Mouse (Mus musculus) heart, adult 11 months (tissue): Measurements from ENCODE around the gene Leng9.
A peak's percentile ranks its signal among the peaks of the same experiment; 100 is the strongest.

Experiments used
- DNase-seq: peaks from one replicate; pipeline ENCODE4 v3.0.0; 2022

The Leng9 gene

DNA sequence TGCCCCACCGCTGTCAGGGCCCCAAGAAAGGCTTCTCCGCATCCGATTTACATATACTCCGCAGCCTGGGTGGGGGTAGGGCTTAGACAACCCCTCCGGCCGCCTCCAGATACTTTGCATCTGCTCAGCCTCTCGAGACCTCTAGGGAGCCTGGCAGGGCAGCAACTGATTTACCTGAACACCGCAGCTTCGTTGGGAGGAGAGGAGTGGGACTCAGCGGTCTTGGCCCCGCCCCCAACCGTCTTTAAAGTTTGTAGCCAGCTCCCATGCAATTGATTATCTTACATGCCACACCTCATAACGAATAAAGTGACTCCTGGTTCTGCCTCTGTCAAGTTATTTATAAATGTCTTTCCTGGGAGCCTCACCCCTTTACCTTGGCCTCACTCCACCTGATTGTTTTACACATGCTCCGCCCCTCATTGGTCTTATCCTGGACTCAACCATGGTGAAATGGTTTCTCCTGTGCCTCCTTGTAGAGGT is at the start of gene Leng9:
Gene Leng9 (minus strand): TSS at position 316 of the 483 bp plus-strand sequence.
- DNase-seq = peak; percentile 98

DNA sequence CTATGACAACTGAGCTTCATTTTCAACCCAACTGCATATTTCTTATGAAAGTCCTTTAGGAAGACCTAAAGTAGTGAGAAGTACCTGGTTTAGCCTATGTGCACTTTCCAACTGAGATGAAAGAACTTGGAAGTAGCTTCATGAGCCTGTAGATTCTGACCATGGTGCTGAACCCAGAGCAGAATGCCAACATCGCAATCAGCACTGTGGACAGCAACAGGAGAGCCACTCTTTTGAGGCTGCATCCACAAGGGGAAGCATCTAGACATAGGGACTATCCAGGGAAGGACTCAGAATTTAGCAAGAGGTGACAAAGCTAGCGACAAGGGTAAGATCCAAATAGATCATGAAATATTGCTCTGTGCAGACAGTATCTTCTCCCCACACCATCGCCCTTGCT is 28.3 kb upstream of the Leng9 start:
- DNase-seq = peak; percentile 84

DNA sequence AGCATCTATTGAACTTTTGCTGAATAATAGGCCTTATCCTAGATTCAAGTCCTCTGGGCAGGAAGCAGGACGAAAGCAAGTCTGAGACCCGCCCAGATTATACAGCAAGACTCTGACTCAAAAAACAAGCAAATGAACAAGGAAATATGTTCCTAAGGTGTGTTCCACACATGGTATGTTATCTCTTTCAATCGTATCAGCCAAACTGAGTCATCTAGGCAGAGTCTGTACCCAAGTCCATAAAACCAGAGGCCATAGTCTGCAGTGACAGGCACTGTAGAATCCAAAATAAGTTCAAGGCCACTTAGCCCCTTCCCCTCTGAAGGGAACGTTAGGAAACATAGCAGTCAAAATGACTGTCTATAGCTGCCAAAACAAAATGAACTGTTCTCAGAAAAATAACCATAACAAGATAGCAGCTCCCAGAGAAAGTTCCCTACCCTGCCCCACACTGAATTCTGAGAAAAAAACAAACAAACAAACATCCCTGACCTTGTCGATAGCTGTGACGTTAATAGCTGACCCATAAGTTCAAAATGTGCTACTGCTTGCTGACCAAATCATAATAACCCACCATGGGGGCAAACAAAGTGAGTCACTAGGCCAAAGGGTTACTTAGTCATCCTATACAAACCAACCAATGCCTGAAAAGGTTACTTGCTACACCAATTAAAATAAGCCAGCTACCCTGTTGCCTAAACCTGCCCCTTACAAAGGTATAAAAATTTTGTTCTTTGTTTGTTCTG is 20.2 kb upstream of the Leng9 start:
- no peak for DNase-seq

DNA sequence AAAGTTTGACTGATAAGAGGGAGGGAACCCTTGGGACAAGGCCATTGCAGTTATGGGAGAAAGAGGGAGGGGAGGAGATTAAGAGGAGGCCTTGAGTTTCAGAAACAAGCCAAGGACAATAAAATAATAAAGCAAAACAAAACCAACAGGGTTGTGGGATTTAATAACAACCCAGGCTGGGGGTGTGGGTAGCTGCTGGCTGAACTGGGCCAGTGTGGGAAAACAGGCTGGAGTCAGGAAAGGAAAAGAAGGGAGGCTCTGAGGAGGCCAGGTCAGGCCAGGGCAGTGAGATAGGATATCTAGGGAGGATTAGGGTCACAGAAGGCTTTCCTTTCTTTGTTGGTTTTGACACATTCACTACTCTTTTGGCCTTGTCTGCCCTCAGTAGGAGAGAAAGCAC is 16.9 kb upstream of the Leng9 start:
- DNase-seq = peak; percentile 82

DNA sequence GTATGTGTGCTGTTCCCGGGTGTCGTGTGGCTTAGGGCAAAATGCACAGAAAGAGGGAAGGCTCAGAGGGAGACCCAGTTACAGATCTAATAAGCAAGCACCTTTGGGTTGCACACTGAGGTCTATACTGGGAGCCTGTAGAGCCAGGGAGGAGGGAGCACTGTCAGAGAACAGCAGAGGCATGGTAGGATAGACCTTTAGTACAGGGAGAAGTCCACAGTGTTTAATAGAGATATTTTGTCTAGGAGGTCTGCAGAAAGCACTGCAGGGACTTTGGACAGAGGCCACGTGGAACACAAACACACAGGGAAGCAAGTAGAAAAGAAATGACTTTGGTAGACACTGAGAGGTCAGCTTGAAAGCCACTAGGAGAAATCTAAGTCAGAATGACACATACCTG is 15.1 kb upstream of the Leng9 start:
- peak; percentile 87 for DNase-seq

DNA sequence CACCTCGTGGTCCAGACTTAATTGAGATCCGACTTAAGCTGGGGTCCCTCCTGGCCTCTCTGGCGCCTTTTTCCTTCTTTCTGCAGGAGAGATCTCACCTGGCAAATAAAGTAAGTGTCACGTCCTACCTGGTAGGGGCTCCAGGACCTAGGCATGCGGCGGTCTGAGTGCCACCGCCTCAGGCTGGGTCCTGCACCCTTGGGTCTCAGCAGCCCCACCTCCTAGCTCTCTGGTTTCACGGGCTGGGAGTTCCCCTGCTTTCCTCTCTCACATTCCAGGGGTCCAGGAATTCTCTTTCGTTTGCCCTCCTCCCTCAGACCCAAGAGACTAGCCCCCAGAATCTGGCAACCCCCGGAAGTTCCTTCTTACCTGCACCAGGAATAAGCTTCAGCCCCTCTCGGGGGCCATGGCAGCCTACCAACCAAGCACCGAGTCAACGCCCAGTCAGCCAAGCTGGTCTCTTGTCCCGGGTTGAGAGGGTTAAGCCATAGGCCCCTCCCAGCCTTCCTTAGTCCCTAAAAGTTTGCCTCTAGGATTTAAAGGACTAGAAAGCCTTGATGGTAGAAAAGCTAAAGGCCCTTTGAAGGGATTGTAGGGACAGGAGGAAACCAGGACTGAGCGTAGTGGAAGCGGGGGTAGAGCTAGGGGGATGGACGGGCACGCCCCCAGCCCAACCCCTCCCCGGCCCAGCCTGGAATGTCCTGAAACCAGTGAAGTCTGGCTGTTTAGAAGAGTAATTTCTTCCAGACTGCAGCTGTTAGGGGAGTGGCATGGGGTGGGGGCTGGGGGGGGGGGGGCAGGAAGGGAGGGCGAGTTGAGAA is 14.1 kb upstream of the Leng9 start, which contains the start of gene Cdc42ep5:
Gene Cdc42ep5 (minus strand): TSS at position 771 of the 821 bp plus-strand sequence.
- DNase-seq = peak; percentile 99

DNA sequence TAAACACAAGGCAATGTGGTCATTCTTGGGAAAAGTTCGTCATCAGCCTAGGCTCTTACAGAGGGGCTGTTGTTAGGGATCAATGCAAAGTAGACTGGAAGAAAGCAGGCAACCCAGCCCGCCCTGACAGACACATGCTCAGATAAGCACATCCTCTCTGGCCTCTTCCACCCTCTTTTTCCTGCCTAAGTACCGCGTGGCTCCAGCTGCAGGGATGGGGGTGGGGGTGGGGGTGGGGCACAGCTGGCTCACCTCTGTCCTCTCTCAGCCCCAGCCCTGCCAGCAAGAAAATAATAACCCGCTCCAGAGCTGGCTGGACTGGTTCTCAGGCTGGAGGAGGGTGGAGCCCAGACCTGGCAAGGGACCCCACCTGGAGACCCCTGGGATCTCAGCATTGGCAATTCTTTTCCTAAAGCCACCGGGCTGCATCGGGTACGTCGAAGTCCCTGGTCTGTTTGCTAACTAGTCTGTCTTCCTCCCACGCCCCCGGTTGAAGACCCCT is 13.4 kb upstream of the Leng9 start:
- peak; percentile 97 for DNase-seq

DNA sequence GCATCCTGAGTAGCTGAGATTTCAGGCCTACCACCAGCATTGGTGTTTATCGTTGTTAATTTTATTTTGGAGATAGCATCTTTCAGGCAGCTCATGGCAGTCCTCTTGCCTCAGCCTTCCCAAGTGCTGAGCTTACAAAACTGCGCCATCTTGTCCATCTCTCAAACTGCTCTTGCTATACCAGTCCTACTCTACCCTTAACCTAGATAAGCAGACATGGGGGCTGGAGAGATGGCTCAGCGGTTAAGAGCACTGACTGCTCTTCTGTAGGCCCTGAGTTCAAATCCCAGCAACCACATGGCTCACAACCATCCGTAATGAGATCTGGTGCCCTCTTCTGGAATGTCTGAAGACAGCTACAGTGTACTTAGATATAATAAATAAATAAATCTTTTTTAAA is 11.4 kb upstream of the Leng9 start:
- peak; percentile 78 for DNase-seq

DNA sequence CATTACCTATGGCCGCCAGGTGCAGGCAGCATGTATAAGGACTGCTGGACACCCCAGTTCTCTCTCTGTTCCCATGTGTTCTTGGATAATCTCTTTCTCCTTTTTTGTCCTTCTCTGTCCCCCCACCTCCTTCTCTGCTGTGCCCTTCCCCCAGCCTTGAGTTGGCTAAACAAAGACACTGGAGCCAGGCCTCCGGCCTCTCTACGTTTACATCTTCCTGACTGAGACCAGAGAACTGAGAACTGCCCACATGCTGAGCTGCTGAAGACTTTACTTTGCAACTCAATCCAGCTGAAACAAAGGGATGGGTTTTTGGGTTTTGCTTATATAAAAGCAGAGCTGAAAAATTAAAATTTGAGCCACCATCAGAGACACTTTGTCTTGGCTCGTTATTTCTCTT is 4.8 kb upstream of the Leng9 start:
- peak; percentile 70 for DNase-seq

DNA sequence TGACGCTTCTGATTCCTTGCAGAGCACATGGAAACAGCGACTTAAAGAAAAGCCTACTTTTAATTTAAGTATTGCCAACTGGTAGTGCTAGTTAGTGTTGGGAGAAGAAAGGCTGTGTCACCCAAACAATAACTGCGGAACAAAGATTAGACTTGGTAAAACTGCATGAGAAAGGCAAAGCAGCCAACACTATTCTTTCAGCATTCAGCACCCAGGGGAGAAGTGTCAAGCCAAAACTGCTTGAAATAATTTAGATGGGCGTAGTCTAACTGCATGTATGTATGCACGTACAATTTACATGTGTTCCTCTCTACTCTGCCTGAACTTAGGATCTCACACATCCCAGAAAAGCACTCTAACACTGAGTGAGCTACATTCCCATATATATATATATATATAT is 4.2 kb upstream of the Leng9 start:
- peak; percentile 36 for DNase-seq

DNA sequence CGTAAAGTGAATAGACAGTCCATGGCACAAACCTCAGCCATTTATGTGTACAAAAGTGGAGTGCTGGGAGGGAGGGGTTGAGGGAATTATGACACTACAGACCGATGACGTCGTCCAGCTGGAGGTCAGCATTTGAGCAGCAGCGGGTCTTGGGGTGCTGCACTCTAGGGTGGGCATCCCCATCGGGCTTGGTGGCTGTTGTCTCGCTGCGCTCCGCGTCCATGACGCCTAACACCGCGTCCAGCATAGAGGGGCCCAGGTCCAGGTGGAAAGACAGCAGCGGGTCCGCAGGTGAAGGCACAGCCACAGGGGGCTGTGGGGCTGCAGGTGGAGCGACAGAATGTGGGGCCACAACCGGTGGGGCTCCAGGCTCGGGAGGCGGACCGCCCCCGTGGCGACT is 1.1 kb upstream of the Leng9 start:
- DNase-seq = peak; percentile 95

DNA sequence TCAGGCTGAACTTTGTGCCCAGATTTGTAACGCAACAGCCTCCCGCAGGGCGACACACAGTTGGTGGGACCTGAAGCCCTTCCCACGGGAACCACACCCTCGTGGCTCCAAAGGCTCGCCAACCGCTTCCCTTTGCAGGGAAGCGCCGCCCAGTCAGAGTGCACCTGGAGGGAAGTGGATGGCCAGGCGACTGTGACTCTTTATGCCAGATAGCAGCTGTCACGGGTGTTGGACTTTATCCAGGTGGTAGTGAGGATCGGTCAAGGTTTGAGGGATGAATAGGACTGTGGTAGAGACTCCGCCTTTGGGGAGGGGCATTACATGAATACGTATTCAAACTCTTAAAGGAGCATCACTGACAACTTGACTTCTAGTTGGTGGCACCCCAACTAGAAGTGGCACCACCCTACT is 642 bp upstream of the Leng9 start:
- peak; percentile 97 for DNase-seq

DNA sequence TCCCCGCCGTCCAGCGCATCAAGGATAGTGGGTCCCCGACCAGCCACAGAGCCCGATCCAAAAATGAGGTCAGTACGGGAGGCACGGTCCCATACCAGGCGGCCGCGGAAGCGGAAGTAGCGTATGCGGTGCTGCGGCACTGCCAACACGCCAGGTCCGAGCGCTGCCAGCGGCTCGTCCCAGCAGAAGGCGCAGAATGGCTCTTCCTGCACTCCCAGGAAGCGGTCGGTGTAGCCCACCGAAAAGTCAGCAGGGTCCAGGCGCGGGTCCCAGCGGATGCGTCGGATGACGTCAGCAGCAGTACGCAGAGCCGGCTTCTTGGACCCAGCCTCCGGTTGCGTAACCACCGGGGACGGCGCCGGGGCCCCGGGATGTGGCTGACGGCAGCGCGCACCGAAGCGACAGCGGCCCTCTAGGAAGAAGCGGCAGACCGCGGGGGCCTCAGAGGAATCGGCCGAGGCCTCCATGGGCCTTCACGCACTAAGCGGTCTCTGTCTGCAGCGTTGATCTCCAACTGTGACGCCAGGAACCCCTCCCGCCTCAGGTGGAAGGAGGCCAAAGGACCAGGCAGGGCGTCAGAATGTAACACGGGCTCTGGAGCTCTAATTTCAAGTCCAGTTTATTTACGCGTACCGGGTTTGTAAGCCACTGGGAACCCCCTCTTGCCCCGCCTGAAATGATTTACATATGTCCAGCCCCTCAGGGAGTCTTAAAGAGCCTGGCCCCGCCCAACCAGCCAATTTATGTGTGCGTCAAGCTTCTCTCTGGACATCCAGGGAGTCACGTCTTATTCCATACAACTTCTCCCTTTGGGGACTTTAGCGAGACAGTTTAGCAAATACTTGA is 742 bp downstream of the Leng9 start:
- DNase-seq = peak; percentile 99

DNA sequence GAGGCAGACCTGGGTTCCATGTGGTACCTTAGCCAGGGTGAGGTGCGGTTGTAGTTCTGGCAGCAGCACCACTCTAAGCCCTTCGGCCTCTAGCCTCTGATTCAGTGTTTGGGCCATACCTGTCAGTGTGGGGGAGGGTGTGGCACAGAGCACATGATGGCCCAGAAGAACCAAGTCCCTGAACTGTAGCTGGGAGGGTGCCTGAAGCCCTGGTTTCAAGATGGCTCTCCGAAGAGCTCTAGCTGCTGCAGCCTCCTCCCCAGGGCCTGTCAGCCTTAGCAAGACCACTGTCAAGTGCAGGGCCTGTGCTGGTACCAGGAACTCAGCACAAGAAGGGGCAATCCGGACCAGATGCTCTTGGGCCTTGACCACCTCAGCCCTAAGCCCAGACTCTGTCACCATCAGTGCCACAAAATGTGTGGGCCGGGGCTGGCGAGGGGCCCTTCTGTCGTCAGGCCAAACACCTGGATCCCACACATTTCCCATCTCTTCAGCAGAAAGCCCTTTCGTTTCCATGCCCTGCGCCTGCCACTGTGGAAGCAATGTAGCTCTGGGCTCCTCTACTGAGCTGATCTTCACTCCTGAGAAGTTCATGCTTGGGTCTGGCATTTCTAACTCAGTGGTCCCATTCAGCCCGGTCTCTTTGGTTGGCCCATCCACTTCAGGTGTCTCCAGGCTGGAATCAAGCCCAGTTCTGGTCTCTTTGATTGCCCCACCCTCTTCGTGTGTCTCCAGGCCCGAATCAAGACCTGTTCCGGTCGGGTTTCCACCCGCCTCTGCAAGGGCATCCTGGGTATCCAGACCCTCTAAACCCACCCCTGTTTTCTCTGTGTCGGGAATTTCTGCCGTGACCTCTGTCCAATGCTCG is 1.6 kb downstream of the Leng9 start:
- DNase-seq = peak; percentile 95

DNA sequence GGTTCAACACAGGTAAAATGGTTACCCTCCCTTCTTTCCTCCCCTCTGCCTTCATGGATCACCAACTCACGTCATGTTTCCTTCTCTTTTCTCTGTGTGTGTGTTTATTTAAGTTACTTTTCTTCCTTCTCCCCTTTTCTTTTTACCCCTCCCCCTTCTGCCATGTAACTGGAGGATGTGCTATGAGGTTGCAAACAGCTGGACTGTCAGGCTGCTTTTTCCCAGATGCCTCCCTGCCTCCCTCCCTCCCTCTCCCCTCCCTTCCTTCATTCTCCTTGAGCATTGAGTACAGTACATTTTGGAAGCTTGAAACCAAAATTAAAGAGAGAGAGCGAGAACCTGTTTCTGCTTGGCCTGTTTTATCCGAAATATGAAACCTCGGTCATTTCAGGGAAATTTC is 2.3 kb downstream of the Leng9 start:
- DNase-seq = no peak

DNA sequence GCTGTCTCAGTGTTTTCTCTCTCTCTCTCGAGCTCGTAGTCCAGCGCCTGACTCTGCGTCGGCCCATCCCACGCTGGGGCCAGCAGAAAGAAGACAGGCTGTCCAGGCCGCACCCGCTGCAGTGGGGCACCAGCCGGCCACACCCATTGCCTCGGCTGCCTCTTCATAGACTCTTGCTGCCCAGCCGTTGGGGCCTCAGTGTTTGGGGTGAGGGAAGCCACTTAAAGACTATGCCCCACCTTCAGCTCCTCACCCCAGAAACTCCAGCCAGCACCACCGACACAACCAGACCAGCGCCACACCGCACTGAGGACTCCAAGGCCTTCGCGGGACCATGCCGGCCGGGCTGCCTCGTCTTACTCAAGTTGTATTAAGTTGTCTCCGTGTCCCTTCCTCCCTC is 2.8 kb downstream of the Leng9 start:
- DNase-seq = peak; percentile 92

DNA sequence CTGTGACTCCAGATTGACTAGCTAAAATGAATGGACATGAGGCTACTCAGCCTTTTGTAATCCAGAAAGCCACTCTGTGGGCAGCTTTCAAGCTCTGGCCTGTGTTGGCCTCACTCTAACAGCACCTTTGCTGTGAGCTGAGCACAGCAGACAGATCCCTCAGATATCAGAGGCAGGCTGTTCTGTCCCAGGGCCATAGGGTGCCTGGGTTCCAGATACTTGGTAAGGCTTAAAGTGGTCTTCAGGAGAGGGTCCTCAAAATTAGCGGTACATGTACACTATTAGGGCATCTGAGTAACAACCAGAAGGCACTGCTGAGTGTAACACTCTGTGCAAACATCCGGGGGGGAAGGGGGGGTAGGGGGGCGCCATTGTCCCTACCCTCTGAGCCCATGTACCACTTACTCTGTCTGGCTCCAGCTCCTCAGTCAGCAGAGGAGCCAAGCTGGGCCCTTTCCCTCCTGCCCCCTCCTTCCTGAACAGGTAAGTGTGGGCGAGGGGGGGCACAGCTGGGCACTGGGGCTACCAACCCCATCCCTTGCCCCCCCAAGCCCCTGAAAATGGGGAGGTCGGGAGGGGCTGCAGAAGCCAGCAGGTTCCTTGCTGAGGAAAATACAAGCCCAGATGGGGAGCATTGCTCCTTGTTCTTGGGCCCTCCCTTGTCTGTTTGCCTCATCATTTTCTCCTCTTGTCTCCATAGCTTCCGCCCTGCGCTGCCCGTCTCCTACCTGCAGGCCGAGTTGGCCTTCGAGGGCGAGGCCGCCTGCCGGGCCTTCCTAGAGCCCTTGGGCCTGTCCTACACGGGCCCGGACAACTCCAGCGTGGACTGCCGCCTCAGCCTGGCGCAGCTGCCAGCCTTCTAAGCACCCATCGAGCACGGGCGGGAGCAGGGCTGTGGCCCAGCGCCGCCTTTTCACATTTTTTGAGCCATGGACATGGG is 3.7 kb downstream of the Leng9 start:
- peak; percentile 93 for DNase-seq

DNA sequence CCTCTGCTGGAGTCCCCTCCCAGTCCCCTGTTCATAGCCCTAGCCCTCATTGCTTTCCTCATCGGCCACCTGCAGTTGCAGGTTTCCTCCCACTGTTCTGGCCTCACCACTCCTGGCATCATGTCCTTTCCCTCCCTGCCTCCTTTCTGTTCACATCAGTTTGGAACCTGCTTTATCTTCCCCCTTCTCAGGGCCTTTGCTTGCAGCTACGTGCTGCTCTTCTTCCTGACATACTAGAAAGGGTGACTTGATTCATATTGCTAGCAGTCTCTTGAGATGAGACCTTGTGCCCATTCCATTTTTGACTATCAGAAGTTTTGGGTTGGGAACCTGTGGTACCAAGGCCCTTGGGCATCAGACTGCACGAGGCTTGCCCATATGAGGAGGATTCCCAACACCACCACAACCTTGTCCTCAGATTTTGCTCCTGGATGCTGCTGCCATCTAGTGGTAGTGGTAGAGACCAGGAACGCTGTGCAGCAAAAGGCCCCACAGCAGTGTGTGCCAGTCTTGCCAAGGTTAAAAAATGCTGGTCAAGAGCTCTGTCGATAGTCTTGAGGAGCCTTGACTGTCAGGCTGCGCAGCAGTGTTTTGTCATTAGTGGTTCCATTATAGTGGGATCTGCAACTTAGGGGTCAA is 4.5 kb downstream of the Leng9 start:
- peak; percentile 92 for DNase-seq

DNA sequence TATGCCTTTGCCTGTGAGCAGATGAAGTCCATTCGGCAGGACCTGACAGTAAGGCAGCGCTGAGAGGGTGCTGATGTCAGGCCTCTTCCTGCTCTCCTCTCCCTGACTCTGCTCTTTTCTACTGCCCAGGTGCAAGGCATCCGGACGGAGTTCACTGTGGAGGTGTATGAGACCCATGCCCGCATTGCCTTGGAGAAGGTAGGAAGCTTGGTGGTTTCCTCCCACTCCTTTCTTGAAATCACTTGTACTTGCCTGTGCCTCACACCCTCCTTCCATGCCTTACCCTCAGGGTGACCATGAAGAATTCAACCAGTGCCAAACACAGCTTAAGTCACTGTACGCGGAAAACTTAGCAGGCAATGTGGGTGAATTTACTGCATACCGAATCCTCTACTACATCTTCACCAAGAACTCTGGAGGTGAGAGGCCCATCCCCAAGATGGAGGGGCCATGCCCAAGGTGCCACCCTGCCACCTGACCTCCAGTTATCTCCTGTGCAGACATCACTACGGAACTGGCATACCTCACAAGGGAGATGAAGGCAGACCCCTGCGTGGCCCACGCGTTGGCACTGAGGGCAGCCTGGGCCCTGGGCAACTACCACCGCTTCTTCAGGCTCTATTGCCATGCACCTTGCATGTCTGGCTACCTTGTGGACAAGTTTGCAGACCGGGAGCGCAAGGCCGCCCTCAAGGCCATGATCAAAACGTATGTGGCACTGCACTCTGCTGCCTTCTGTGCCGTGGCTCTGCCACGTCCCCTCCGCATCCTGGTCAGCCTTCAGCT is 5.2 kb downstream of the Leng9 start:
- DNase-seq = peak; percentile 91
